Mouse (Mus musculus) gastrocnemius, adult 2 months (tissue): ENCODE results near the gene Smpd3. TPM values are rescaled to one million over a fixed set of nuclear protein-coding genes. Genes with fewer than 3 reads are reported as not detected.

Experiments
- DNase-seq: peaks from one replicate; pipeline ENCODE4 v3.0.0; 2022
- H3K27ac ChIP-seq: fragments of 200-600 bp; 2 replicates; pipeline ENCODE4 v1.8.1; 2022; ENCODE audit warnings: mild to moderate bottlenecking
- H3K4me3 ChIP-seq: fragments of 200-600 bp; 2 replicates; pipeline ENCODE4 v1.8.1; 2022; ENCODE audit warnings: mild to moderate bottlenecking, moderate library complexity
- CTCF ChIP-seq: fragments of 200-600 bp; IDR thresholded peaks from 2 replicates; pipeline ENCODE4 v1.8.1; 2022; ENCODE audit warnings: antibody characterized with exemption, mild to moderate bottlenecking, moderate library complexity
- intact Hi-C: fragments of 180-260 bp; cut with DNase I; formaldehyde crosslinking; loops from one replicate; pipeline ENCODE4 v1.15.1; 2025
- total RNA-seq, 2 experiments: library from RNA; stranded (reverse); gene quantifications; 2 replicates each; pipeline ENCODE4 v1.2.3; 2021

Gene Smpd3
- total RNA-seq, 2 experiments from 2014 or later: 0.79 to 1.9 TPM

GRCm38 (mm10) chr8:106300739-106301715 lies 36.8 kb downstream of the Smpd3 start:
- peak overlapping the region; percentile 16; the same call in 1 of the 2 replicates for H3K27ac ChIP-seq
- DNase-seq: no peak
- no peak overlapping the region for H3K4me3 ChIP-seq
- intact Hi-C loops: no loop called here
- no peak for TF ChIP-seq CTCF

GRCm38 (mm10) chr8:106299686-106300085 lies 38.1 kb downstream of the Smpd3 start:
- Histone ChIP-seq H3K4me3 (no peak overlapping the region), H3K27ac (no peak overlapping the region)
- 0 out of 2 replicates have a peak, but pooled peaks have one; percentile 3 for TF ChIP-seq CTCF
- no peak for DNase-seq
- intact Hi-C loops: no loop called here

- peak overlapping the region; percentile 58 for H3K27ac ChIP-seq
- TF ChIP-seq CTCF: no peak
- intact Hi-C loops: no loop called here
- no peak overlapping the region for H3K4me3 ChIP-seq
- DNase-seq: peak; percentile 40
Measured at GRCm38 (mm10) chr8:106298846-106299245, 38.9 kb downstream of the Smpd3 start.

GRCm38 (mm10) chr8:106298261-106298660 lies 39.5 kb downstream of the Smpd3 start:
- intact Hi-C loops: no loop called here
- TF ChIP-seq CTCF: no peak
- peak; percentile 64 for DNase-seq
- Histone ChIP-seq H3K4me3 (no peak overlapping the region), H3K27ac (peak overlapping the region; percentile 58)

- intact Hi-C loops: no loop called here
- no peak overlapping the region for H3K4me3 ChIP-seq
- no peak for TF ChIP-seq CTCF
- H3K27ac ChIP-seq: no peak overlapping the region
- peak; percentile 56 for DNase-seq
Measured at GRCm38 (mm10) chr8:106292484-106293396, 45.0 kb downstream of the Smpd3 start.

- intact Hi-C loops: no loop called here
- no peak overlapping the region for H3K27ac ChIP-seq
- H3K4me3 ChIP-seq: no peak overlapping the region
- DNase-seq: no peak
- TF ChIP-seq CTCF: no peak
Measured at GRCm38 (mm10) chr8:106289464-106289863, 48.3 kb downstream of the Smpd3 start.

GRCm38 (mm10) chr8:106288732-106289131 lies 49.1 kb downstream of the Smpd3 start:
- TF ChIP-seq CTCF: no peak
- DNase-seq: no peak
- H3K4me3 ChIP-seq: no peak overlapping the region
- no peak overlapping the region for H3K27ac ChIP-seq
- intact Hi-C loops: no loop called here

GRCm38 (mm10) chr8:106287445-106287844 lies 50.3 kb downstream of the Smpd3 start:
- intact Hi-C loops: no loop called here
- no peak for TF ChIP-seq CTCF
- Histone ChIP-seq H3K4me3 (no peak overlapping the region), H3K27ac (no peak overlapping the region)
- no peak for DNase-seq

- Histone ChIP-seq H3K27ac (no peak overlapping the region), H3K4me3 (no peak overlapping the region)
- DNase-seq: no peak
- no peak for TF ChIP-seq CTCF
- intact Hi-C loops: no loop called here
Measured at GRCm38 (mm10) chr8:106280844-106281243, 56.9 kb downstream of the Smpd3 start.

GRCm38 (mm10) chr8:106280154-106280553 lies 57.6 kb downstream of the Smpd3 start:
- no peak for TF ChIP-seq CTCF
- H3K27ac ChIP-seq: no peak overlapping the region
- H3K4me3 ChIP-seq: no peak overlapping the region
- intact Hi-C loops: no loop called here
- DNase-seq: no peak

GRCm38 (mm10) chr8:106278367-106279042 lies 59.3 kb downstream of the Smpd3 start:
- H3K4me3 ChIP-seq: no peak overlapping the region
- intact Hi-C loops: no loop called here
- DNase-seq: no peak
- no peak for TF ChIP-seq CTCF
- no peak overlapping the region for H3K27ac ChIP-seq

- DNase-seq: no peak
- intact Hi-C loops: no loop called here
Measured at GRCm38 (mm10) chr8:106276709-106277317, 61.0 kb downstream of the Smpd3 start.

More at GRCm38 (mm10) chr8:106276709-106277317, 61.0 kb downstream of the Smpd3 start:
- no peak for TF ChIP-seq CTCF
- Histone ChIP-seq H3K27ac (no peak overlapping the region), H3K4me3 (no peak overlapping the region)
